Mouse (Mus musculus) frontal cortex, postnatal 36 days (tissue): ENCODE data around the gene C1qtnf3.
"Not testable (repeated sequence)": the region's sequence is repeated elsewhere in the genome, so short reads cannot be mapped to it uniquely, and the experiment has no call there.

ENCODE experiments used
- DNase-seq, 2 experiments: peaks; one replicate each; pipeline ENCODE4 v3.0.0; 2022; ENCODE audit warnings: low spot score in 2 of 2

Gene C1qtnf3

GRCm38 (mm10) chr15:10959277-10960026 lies 7.3 kb downstream of the C1qtnf3 start:
- no peak for DNase-seq

- DNase-seq: no peak
Measured at GRCm38 (mm10) chr15:10960267-10960666, 8.1 kb downstream of the C1qtnf3 start.

GRCm38 (mm10) chr15:10962601-10963000 lies 10.5 kb downstream of the C1qtnf3 start:
- no peak for DNase-seq

- DNase-seq: no peak
Measured at GRCm38 (mm10) chr15:10969439-10969838, 17.3 kb downstream of the C1qtnf3 start.

DNA sequence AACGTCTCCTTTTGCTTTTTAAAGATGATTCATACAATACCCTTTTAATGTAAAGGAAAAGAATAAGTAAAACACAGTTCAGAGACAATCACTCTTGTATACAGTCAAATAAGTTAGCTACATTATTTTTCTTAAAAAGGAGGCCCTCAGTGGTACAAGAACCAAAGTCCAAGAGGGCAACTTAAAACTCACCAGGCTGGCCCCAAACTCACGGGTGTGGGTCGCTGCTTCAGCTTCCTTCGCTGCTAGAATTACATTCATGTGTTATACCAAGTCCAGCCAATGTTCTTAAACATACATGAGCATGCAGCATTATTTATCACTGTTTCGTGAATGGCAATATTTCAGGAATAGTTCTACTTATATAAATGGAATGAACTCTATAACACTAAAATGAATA lies 18.6 kb downstream of the C1qtnf3 start:
- DNase-seq: no peak

GRCm38 (mm10) chr15:10977151-10977550 lies 25.0 kb downstream of the C1qtnf3 start:
- DNase-seq: no peak

DNA sequence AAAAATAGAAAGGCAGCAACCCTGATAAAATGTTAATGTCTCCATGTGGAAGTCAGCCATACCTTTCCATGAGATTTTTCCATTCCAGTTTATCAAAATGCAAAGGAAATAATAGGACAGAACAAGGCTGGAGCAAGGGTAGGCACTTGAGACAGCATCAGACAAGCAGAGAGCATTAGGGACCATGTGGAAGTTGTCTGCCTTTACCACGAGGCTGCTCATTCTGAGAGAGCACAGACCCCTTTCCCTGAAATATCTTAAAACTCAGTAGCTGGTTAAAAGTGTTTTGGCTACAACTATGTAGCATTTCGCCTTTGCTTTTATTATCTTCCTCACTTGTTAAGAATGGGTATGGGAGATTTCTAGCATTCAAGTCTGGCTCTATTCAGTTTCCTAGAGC lies 28.6 kb downstream of the C1qtnf3 start:
- no peak for DNase-seq

GRCm38 (mm10) chr15:10981377-10982063 lies 29.4 kb downstream of the C1qtnf3 start, which contains the start of gene Amacr:
Amacr (plus strand) TSS chr15:10981756.
- DNase-seq: peak; percentile 89 to 93

GRCm38 (mm10) chr15:10982064-10982435 lies 29.9 kb downstream of the C1qtnf3 start:
- peak in 1 of 2 experiments; percentile 21 for DNase-seq

DNA sequence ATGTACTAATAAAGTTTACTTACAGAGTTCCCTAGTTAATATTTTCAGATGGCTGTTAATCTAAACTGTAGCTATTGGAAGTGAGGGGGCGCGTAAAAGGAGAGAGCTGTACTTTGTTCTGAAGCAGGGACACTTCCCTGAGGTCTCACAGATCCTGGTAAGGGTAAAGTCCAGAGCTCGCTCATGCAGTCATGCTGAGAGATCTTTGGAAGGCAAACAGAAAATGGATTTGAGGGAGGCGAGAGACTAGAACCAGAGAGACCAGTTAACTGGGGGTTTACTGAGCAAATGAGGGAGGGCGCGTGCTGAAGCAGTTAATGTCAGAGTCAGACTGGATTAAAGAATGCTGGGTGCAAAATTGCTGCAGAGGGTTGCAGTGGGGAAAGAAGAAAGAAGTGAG lies 33.6 kb downstream of the C1qtnf3 start:
- DNase-seq: no peak

- not testable (repeated sequence) for DNase-seq
Measured at GRCm38 (mm10) chr15:10986477-10986876, 34.3 kb downstream of the C1qtnf3 start.

DNA sequence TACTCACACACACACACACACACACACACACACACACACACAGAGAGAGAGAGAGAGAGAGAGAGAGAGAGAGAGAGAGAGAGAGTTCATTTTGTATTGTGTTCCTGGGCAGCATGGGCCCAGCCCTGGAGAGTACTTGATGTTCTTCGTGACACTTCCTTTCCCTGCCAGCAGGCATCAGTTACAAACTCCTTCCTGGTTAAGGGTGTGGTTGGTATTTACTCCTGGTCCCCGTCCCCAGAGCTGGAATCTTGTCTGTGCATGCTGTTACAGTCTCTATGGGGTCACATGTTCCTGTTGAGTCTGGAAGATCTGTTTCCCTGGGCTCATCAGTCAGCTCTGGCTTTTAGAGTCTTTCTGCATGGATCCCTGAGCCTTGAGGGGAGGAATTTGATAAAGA lies 38.3 kb downstream of the C1qtnf3 start:
- no peak for DNase-seq

- DNase-seq: no peak
Measured at GRCm38 (mm10) chr15:10991566-10991965, 39.4 kb downstream of the C1qtnf3 start.

- no peak for DNase-seq
Measured at GRCm38 (mm10) chr15:10999832-11000231, 47.7 kb downstream of the C1qtnf3 start.

- no peak for DNase-seq
Measured at GRCm38 (mm10) chr15:11000421-11000820, 48.3 kb downstream of the C1qtnf3 start, which contains the start of gene Slc45a2. Slc45a2 (plus strand) TSS chr15:11000721.

DNA sequence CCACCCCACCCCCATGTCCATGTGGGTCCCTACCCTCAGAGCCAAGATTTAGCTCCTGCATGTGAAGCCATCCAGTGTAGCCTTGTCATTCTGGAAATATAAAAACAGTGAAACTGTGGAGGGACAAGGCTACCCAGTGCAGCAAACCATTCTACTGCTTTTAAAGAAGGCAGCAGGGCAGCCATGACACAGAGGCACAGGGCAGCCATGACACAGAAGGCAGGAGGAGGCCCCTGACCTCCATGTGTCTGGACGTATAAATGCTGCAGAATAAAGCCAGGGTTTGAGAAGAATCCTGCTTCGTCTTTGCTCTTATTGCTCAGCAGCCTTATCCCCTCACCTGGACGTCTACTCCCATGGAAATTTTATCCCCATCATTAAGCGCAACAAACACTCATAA lies 51.7 kb downstream of the C1qtnf3 start:
- DNase-seq: no peak

DNA sequence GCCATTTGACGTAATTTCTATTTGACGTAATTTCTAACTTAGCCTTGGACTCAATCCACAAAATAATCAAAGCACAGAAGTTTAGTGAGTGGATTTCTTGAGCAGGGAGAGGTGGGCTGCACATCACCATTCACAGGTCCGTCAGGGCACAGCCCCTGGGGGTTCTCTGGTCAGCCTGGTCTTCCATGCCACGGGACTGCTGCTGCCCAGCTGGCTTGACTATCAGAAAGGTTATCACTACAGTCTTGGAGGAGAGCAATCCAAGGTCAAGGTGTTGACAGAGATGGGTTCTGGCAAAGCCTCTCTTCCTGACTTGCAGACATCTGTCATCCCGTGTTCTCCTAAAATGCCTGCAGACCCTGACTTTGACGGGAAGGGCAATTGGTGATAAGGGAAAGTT lies 52.5 kb downstream of the C1qtnf3 start:
- no peak for DNase-seq

GRCm38 (mm10) chr15:11008756-11009155 lies 56.6 kb downstream of the C1qtnf3 start:
- DNase-seq: no peak

DNA sequence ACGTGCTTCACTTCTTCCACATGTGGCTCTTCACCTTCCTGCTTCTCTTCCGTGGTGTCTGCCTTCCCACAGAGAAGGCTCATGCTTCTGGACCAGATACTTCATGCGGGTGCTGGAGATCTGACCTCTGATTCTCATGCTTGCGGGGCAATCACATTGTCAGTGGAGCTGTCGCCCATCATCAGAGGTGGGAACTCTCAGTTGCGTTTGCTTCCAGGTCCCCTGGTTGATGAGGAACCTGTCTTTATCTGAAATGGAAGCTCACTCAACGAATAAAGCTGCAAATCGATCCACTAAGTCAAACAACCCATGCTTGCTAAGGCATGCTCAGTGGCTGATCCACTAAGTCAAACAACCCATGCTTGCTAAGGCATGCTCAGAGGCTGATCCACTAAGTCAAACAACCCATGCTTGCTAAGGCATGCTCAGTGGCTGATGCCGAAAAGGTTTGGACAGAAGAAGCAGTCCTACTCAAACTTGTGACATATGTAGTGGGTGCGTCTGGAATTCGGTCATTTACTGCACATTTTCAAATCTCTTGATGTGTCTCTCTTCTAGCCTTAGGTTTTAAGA lies 58.9 kb downstream of the C1qtnf3 start:
- no peak for DNase-seq

- no peak for DNase-seq
Measured at GRCm38 (mm10) chr15:11014931-11015330, 62.8 kb downstream of the C1qtnf3 start.

- DNase-seq: no peak
Measured at GRCm38 (mm10) chr15:11026801-11027561, 74.8 kb downstream of the C1qtnf3 start.
